Mouse (Mus musculus) B cell, adult 67 days (primary cell): ENCODE results near the gene Cpa5. TPM values are rescaled to one million over a fixed set of nuclear protein-coding genes. Genes with fewer than 3 reads are reported as not detected.

Source experiments
- total RNA-seq, 2 experiments: library from RNA; stranded (reverse); gene quantifications; 4 replicates each; pipeline ENCODE4 v1.2.4; 2023

Gene Cpa5
- not detected for total RNA-seq

DNA sequence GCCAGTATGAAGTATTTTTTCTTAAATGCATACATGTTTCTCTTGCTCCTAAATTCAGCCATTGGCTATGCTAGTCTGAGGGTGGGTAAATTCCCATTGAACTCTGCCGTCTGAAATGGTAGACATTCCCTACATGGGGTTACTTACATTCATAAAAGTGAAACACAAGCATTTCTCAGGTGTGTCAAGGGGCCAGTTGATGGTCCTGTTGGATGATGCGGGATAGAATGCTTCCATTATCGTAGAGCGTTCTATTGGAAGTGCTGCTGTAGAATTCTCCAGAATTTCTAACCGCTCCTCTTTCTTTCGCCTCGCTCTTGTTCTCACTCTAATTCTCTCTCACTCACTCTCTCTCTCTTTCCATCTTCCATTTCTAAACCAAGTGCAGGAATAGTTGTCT lies at the start of gene Cpa5:
Cpa5 (plus strand) TSS at position 301 of the 400 bp plus-strand sequence.

DNA sequence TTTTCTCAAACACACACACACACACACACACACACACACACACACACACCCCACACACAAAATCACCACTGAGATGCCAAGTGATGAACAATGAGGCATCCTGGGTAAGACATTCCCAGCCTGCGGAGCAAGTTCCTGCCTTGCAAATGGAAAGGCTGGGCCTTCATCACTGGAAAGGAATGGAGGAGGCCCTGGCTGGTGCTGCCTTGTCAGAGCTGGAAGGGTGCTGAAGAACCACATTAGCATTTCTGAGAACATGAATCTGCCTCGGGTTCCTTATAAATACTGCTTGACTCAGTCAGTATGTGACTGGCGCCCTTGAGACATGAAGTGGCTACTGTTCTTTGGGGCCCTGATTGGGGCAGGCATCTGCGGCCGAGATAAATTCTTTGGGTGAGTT lies 42.7 kb upstream of the Cpa5 start, which contains the start of gene Cpa4:
Cpa4 (plus strand) TSS at position 301 of the 400 bp plus-strand sequence.

DNA sequence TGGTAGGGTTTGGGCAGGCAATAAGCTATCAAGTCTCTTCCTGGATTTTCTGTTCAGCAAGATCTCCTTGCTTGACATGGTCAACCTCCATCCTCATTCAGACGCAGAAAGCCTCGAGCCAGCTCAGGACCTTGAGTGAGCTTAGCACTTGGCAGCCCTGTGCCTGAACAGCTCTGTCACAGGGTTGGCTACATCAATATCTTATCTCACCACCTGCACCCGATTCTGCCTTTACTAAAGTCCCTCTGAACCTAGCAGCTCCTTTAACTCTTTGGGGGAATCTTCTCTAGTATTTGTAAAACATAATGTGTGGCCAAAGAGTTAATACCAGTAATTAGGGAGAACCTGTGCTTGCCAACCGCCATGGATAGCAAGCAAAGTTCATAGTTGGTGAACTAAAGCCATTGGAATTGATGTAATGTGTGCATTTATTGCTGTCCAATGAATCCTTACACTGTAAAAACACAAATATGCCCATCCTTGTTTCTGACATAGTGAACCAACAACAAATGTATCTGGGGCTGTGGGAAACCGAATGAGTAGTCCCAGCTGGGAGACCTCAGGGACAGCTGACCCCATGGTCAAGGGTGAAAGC lies 28.0 kb downstream of the Cpa5 start, which contains the start of gene Cpa1:
Cpa1 (plus strand) TSS at position 545 of the 595 bp plus-strand sequence.

Other genes starting within 250 kb of the Cpa5 start
- gene Zc3hc1, start 220.0 kb upstream of the Cpa5 start, total RNA-seq: 10 to 100 TPM; 26.7 to 37.1 TPM
- 10 to 100 TPM; 20.5 to 26.3 TPM for gene Klhdc10, start 209.1 kb upstream of the Cpa5 start, total RNA-seq
- gene Tmem209, start 101.2 kb upstream of the Cpa5 start, total RNA-seq: 10 to 100 TPM; 37.9 to 38.8 TPM
- 1 to 10 TPM in 1 of 2 experiments, under 1 TPM in 1; 0.65 to 1.4 TPM for gene Ssmem1, start 101.2 kb upstream of the Cpa5 start, total RNA-seq
- not detected for gene Cpa2, start 69.4 kb upstream of the Cpa5 start, total RNA-seq
- not detected for gene Cpa4, start 42.6 kb upstream of the Cpa5 start, total RNA-seq
- not detected for gene Cpa1, start 28.2 kb downstream of the Cpa5 start, total RNA-seq
- gene Cep41, start 82.7 kb downstream of the Cpa5 start, total RNA-seq: 10 to 100 TPM in 1 of 2 experiments, 1 to 10 TPM in 1; 8.0 to 13.1 TPM
- gene Mest, start 112.5 kb downstream of the Cpa5 start, total RNA-seq: not detected